Mouse (Mus musculus) lung, adult 10 weeks (tissue): ENCODE data around the gene Limch1. TPM values are rescaled to one million over a fixed set of nuclear protein-coding genes. Genes with fewer than 3 reads are reported as not detected.

Source experiments
- polyA plus RNA-seq: library from polyadenylated mRNA; stranded (reverse); fragments of 350-450 nt; fragmentation: Illumina TruSeq; extraction: RNeasy Lipid Tissue Mini Kit (QIAGEN cat#74804); gene quantifications from one replicate; pipeline ENCODE4 v1.2.3, GENCODE M21; 2014; ENCODE audit warnings: low read depth, low replicate concordance; ENCODE audit not compliant: insufficient read depth

The Limch1 gene
- polyA plus RNA-seq = 144 TPM

DNA sequence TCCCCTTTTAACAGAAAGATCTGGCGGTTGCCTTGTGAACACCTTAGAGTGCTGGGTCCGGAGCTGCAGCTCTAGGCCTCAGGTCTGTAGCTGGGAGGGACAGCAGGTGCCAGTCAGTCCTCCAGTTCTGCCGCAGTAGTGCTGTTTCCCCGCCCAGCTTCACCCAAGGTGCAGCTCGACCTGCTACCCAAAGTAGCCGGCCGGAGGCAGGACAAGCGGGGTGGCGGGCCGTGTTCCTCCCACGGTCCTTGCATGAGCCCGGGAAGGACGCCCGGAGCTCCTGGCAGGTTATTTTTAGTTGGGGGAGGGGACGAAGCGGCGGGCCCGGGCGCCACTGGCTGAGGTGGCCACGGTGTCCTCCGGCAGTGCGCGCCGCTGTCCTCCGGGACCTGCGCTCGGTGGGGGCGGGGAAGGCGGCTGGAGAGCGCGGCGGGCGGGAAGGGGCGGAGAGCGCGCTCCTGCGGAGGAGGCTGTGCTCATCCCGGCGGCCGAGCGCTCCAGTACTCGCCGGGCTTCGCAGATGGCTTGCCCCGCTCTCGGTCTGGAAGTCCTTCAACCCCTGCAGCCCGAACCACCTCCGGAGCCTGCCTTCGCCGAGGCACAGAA is at the start of gene Limch1:
TSS of gene Limch1 (plus strand) at position 438 of the 606 bp plus-strand sequence.

DNA sequence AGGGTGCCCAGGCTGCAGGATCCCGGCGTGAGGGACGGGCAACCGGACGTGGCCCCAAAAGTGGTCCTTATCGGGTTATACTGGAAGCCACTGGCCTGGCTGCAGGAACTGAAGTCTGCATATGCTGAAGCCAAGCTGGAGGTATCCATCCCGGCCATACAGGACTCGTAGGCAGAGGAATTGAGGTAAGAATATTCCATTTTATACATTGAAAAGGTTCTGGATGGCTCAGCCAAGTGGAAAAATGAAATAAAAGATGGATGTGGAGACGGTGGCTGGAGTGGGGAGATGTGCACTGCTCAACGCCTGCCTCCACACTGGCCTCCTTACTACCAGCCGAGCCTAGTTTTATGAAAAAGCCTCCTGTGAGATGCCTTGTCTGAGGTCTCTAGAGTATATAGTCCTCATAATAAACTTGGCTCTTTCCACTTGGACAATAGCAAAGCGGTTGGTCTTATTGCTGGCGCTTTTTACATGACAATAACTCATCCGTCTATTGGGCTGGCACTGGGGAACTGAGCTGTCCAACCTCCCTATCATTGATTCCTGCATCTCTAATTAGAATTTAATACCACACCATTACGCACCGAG is 353.2 kb downstream of the Limch1 start, which contains the start of gene Phox2b:
TSS of gene Phox2b (minus strand) at position 569 of the 591 bp plus-strand sequence.

Other genes starting within 250 kb of the Limch1 start
- gene Apbb2, start 127.0 kb upstream of the Limch1 start, polyA plus RNA-seq = 10.0 TPM
- 7.9 TPM for gene Uchl1, start 69.7 kb upstream of the Limch1 start, polyA plus RNA-seq